Mouse (Mus musculus): ENCODE results near the gene Trio.

Trio gene

DNA sequence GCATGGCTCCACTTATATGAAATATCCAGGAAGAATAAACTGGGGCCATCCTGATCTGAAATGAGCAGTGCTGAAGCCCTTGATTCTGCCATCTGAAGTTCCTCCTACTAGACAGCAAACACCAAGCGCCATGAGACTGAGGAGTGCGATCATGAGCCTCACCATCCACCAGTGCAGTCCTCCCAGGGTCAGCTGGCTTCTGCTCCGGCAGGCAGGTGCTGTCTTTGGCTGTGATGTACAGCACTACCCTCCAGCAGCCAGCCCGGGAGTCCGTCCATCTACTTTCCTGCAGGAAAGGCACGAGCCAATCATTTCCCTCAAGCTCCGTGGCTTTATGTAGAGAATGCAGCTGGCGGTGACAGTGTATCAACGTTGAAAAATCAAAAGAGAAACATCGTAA lies 10.0 kb upstream of the Trio start:
- DNase-seq, result no peak

DNA sequence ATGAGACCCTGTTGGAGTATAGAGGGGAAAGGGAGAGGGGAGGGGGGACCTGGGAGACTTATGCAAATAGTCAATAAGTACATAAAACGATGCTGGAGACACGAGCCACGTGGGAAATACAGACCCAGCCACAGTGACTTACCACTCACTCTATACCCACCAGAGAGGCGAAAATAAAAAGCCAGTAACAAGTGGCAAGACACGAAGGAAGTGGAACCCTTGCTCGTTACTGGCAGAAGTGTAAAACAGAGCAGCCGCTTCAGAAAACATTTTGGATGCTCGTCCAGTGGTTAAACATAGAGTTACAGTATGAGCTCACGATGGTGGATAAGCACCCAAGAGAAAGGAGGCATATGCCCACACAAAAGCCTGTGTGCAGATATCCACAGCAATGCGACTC lies 9.0 kb upstream of the Trio start:
- DNase-seq, result no peak

DNA sequence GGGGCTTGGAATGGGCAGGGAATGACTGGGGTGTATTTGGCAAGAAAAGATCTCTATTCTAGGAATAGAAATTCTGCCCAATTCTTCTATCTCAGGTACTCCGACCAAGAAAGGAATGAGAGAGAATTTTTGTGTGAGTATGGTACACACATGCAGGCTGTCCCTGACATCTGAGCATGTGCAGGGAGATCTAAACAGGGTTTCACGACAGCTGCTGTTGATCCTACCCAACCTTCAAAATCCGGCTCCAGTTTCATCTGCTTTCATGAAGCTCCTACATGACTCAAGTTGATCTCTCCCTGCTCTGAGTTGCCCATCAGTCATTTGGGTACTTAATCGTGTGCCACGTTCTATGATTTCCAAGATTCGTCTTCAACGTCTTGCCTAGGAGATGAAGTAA lies 3.7 kb upstream of the Trio start:
- no peak for DNase-seq

DNA sequence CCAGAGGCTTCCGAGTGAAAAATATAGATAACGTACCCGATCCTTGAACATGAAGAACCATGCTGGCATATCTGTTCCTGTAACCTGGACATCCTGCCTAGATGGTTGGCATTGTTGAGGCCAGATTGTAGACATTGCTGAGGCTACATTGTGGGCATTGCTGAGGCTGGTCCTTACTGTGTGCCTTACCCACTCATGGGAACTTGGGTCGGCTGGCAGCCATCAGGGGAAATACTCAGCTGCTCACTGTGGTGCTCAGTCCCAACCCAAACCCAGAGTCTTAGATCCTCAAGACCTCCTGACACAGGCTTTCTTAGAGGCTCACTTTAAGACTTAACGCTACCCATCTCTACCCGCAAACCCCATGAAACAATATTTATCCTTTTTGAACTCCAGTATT lies 2.9 kb upstream of the Trio start:
- no peak for DNase-seq

DNA sequence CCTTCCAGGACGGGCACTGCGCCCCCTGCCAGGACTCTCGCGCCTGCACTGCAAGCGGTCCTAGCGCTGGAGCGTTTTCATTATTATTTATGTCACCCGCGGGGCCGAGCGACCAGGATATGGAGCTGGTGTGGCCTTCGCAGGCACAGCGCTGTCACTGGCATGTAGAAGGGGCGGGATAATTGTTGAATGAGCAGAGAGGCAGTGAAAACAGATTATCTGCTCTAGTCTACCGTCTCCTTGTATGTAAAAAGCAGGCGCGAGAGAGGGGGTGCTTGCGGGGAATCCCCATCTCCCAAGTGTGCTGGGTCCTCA lies 476 bp upstream of the Trio start:
- no peak for DNase-seq

DNA sequence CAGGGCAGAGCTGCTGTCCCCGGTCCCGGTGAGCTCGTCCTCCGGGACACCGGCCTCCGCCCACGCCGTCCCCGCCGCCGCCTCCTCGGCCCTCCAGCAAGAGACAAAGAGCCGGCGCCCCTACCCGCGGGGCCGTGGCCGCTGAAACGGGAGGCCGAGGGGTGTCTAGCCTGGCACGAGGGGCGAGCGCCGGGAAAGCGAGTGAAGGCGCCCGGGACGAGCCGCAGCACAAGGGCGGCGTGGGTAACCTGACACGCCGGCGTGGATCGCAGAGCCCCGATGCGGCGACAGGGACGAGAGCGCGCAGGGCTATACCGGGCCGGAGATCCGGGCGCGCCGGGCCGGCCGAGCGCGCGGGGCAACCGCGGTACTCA lies 696 bp downstream of the Trio start:
- peak; percentile 9 for DNase-seq

DNA sequence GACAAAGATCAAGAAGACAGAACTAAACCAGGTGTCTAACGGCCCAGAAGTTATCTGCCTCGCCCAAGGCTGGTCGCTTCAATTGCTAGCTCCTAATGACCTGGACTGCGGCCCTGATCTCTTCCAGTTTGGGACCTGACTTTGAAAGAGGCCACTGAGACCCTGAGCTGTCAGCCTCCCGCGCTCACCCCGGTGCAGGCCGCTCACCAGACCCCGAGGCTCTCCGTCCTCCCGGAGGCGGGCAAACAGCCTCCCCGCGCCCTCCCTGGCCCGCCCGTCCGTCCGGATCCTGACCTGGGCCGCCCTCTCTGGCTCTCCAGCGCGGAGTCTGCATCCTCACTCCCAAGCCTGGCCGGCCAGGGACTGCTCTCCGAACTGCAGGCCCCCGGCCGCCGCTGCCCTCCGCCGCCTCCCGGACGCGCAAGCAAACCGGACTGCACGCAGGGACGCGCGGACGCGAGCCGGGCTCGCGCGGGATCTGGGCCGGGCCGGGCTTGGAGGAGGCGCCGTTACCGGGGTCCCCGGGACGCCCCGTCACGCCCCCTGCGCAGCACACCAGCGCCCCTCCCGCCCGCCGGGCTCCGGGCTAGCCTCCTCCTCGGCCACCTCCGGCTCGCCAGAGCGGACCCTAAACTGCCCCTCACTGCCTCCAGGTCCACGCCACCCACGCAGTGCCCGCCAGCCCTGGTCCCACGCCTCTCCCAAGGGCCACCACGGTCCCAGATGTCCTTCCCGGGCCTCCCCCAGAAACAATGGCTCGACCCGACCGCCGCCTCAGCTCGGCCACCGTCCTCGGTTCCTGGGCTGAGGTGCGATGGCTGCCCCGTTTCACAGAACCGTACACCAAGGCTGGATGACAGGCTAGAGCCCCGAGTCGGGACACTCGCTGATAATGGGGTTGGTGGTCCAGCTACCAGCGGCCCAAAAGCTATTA lies 1.4 kb downstream of the Trio start:
- peak; percentile 63 for DNase-seq

DNA sequence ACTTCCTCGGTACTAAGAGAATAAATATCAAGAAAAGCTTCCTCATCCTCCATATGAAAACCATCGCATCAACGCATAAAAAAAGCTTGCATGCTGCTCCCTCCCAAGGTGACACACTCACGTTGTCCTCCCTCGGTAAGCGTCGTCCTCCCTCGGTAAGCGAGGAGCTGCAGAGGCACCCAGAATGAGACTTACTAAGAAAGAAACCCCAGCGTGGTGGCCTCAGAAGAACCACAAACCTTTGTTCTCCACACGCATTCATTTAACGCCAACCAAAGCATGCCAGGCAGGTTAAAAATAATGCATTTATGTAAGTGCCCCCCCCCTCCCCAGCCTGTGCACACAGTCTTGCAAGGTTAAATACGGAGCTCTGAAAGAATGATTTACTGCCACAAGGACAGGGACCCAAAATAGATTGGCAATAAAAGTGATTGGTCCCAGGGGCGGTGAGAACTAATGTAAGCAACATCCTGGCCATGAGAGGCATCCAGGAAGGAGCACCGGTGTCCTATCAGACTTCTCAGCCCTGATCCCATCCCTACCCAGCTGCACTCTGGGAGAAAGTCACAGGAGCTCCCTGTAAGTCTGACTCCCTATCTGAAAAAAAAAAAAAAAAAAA lies 3.9 kb downstream of the Trio start:
- DNase-seq, result no peak

DNA sequence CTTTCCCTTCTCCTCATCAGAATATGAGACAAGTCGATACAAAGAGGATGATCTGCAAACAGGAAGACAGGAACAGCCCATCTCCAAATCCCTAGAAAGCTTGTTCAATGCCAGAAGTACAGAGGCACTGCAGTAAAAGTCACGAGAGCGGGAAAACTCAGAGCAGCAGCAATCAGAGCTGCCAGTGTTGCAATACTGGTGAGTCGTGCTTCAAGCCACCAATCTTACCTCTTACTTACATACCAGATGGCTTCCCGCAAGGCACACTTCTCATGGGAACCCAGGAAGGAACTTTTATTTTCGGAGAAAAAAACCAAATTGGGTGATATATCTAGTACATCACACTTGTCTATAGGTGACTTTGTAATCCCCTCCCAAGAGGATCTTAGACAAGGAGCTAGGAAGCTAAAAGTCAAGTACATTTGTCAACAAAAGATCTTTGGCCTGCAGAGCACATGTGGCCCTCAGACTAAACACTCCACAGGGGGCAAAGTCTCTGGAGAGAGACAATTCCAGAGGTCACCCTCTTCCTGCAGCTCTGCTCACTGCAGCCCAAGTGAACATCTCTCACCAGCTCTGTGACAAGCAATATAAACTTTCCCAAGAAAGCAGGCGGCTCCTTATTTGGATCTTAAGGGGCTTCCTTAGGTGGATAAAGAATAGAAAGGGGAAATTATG lies 6.1 kb downstream of the Trio start:
- no peak for DNase-seq

DNA sequence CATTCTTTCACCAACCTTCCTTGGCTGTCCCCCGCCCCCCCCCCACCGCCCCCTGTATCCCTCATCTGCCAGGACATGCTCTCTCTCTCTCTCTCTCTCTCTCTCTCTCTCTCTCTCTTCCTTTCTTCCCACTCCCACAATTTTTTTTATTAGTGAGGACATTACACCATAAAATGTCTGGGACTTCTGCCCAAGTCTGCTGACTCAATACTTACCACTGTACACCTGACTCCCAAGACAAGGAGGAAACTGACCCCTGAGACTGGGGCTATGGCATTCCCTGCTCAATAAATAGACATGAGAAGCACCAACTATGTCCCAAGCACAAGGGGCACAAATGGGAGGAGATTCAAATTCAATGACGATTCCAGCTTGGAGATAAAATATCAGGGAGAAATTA lies 18.1 kb downstream of the Trio start:
- no peak for DNase-seq

DNA sequence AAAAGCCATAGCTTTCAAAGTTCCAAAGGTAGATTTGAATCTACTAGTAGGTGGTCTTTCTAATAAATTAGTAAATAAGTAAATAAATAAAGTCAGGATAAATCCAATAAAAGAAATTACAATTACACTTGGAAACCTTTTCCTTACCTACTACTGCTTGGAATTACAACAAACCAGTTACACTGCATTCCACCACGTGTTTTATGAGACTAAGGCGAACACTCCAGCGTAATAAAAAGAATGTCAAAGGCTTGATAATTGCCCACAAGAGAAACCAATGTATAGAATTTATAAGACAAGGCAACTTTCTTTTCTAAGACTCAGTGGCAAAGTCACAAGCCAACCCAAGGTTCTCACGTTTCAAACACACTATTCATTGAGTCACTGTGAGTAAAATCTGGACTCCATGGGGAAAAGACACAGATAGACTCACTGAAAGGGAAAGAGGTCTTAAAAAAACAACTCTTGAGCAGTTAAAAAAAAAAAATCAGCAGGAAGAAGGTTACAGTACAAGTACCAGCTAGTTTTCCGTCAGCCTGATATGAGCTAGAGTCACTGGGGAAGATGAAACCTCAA lies 21.4 kb downstream of the Trio start:
- no peak for DNase-seq

DNA sequence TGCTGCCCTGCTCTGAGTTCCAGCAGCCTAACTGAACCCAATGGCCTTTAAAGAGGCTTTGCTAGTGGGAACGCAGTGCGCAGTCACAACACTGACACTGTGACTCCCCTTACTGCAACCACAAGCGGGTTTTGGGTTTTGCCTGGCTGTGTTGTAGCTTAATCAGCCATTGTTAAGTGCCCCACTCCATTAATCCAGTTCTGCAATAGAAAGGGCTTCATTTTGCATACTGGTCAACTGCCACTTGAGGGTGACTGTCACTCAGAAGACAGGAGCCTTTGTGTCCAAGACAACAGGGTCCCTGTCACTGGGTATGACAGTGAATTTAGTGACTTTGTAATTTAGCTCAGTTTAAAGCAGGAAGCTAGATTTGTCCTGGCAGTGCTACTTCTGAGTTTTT lies 23.1 kb downstream of the Trio start:
- no peak for DNase-seq

DNA sequence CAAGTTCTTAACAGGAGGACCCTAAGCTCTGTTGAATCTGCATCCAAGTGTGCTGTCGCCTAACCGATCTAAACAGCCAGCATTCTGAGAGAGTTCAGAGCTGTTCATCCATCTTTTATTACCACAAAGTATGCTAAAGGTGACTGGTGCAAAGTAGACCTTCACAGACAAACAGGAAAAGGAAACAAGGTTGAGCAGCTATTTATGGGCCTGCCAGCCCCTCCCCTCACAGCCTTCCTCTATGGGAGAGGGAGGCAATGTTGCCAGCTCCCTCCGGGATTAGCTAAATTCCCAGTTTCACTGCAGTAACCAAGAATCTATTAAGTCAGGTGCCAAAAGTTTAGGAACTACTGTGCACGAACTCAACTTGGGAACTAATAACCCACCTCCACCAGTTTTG lies 24.3 kb downstream of the Trio start:
- DNase-seq, result no peak

DNA sequence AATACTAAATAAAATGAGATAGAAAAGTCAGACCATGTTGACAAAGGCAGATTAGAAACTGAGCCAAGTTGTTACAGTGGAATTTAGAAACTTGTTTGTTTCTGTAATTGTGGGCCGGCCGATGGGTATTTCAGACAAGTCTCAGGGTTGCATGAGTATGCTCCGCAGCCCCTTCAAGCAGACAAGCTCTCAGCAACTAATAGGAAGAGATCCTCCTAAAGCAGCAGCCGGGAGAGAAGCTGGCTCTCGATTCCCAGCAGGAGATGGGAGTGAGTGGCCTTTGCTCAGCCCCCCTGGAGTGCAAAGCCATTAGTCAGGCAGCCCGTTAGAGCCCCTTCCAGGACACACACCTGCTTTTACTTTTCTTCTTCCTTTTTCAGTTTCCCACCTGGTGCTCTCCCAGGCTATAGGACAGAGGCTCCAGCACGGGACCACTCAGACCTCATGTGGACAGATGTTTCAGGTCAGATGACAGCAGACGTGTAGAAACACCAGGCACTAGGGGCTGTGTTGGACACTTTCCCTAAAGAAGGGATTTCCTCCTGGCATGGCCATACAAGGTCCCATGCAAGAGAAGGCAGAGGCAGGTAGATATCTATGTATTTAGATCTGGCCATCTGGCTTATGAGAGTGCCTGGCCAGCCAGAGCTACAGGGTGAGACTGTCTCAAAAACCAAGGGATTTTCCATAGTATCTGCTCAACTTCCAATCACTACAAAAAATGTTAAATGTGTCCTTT lies 26.9 kb downstream of the Trio start:
- no peak for DNase-seq

DNA sequence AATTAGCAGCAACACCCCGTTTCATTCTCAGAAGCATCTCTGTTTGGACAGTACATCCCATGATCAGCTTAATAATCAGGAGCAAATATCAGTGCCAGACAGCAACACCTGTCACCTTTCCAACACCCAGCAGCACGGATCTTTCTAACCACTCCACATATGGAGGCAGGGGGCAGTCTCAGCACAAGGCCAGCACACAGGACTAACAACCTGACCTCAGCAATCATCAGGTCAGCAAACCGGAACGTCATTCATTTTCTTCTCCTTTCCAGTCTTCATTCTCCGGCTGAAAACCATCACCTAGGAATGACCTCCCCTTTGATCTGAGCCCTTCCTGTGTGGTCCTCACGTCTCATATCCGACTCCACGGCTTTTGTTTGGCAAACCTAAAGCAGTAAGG lies 27.7 kb downstream of the Trio start:
- DNase-seq, result no peak

DNA sequence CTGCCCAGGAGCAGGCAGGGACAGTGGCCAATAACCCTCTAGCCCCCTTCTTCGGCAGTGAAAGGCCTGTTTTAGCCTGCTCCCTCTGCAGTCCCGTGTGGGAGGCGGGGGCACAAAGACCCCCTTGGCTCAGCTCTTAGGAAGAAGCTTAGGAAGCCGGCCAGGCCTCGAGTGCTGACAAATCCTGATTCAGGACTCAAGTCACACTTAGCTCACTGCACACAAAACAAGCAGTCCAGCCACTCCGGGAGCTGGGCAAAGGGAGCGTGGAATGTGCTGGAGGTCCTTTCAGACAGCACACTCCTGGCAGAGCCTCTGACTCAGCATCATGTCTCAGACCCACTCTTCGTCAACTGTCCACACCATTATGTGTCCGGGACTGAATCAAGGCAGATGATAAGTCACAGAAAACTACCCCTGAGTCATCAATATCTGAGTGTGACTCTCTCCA lies 28.2 kb downstream of the Trio start:
- no peak for DNase-seq

DNA sequence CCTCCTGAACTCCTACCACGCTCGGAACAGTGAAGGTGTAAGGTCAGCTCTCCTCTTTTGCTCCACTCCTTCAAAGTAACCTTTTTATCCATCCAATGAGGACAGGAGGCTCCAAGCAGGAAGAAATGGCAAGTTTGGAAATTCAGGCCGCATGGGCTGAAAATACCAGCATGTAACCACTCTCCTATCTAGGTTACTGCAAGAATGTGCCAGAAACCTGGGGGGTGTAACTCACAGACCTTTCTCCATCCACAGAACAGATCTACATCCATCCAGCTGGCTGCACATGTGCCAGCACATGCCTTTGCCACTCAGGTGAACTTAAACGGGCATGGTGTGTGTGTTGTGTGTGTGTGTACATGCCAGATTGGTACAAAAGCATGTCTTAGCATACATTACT lies 28.9 kb downstream of the Trio start:
- DNase-seq, result no peak

DNA sequence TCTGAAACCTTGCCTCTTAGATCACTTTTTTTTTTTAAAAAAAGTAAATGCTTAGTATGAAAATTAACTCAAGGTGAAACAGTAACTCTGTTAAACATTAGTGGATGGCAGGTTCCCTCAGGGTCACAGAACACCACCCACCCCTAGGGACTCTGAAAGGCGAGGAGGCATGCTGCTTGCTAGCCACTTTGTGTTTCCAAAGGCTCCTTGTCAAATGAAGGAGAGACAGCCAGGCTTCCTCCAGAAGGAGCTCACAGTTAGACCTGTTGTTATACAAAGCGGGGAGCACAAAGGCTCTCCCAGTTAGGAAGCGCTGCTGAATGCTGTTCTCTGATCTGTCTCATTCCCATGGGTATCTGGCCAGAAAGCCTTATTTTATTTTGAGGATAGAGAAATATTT lies 30.2 kb downstream of the Trio start:
- no peak for DNase-seq

DNA sequence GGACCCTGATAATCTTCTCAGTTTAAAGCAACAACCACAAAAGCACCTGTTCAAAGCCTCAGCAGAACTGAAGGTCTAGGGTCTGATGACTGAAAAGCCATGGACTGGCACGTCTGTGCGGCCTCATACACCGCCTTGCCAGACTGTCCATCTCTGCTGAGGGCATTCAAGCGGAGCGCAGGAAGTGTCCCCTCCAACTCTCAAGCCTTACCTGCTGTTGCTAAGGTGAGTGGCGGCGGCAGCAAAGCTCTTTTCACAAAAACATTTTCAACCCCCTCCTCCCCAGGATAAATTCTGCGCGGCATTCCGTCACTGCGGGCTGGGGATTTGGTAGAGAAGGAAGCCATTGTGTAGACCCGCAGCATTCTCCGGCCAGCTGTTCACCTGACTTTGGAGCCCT lies 30.8 kb downstream of the Trio start:
- DNase-seq, result no peak

DNA sequence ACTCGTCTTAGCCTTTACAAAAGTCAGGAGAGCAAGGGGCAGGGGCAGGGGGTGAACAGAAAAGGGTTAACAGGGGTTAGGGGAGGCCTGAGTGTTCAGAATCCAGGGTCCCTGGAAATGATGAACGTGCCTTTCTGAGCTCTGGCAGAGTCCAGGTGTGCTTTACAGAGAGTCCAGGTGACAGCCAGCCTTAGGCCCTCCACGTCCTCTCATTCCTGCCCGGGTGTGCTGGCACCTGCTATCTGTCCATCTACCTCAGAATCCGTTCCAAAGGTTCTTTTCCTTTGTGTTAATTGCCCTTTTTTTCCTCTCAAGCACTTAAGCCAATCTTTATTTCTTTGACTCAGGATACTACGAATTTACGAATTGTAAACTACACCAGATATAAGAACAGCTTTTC lies 32.1 kb downstream of the Trio start:
- no peak for DNase-seq

DNA sequence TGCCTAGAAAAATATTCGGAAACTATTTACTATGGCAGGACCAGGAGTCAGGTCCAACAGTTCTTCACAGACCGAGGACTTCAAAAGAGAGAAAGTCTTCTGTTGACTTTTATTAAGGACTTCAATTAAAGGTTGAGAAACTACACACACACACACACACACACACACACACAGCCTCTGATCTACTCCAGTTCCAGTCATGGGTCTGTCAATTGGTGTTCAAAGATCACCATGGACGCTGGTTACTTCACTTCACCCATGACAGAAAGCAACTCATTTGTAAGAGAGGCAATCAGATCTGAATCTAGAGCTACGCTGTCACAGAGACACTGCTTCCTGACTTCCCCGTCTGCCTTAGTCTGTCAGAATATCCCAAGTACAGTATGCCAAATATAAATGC lies 33.1 kb downstream of the Trio start:
- no peak for DNase-seq

DNA sequence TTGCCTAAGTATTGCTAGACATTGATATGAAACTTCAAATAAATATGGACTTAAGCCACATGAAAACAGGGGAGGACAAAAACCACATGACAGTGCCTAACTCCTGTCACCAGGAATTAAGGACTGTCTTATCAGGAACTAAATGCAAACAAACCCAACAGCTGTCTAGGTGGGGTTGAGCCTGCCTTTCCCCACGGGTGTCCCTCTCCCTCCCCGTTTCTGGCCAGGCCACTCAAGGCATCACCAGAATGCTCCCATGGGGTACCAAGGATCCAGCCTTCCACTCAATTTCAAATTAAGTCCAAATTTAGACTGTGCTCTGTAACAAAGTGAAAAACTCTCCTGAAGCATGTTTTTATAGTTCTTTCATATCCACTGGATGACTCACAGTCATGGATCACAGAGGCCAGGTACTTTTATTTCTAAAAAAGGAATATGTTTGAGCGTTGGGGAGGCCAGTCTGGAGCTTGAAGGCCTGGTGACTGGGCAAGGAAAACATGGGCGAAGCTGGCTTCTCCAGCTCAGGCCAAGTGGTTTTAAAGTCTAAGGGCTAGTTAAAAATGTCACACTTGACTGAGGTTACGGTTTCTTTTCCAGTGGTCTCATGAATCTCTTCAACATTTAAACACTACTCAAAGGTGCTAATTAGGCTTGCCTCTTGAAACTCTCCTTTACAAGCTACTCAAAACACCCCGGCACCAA lies 33.6 kb downstream of the Trio start:
- no peak for DNase-seq
